Mouse (Mus musculus) thymus, adult 2 months (tissue): Measurements from ENCODE around the gene Cited2.

ENCODE experiments used
- CTCF ChIP-seq: fragments of 200-500 bp; IDR thresholded peaks from 2 replicates; pipeline ENCODE4 v1.5.1; 2012; ENCODE audit warnings: mild to moderate bottlenecking, control low read depth, low read length, moderate library complexity, borderline replicate concordance; ENCODE audit not compliant: control insufficient read depth, poor library complexity, insufficient read depth; ENCODE audit errors: extremely low read depth
- POLR2A ChIP-seq: fragments of 200-500 bp; IDR thresholded peaks from 2 replicates; pipeline ENCODE4 v1.6.1; 2012; ENCODE audit warnings: mild to moderate bottlenecking, low read length, control low read depth, moderate library complexity; ENCODE audit not compliant: control insufficient read depth, poor library complexity, insufficient read depth; ENCODE audit errors: extremely low read depth

DNA sequence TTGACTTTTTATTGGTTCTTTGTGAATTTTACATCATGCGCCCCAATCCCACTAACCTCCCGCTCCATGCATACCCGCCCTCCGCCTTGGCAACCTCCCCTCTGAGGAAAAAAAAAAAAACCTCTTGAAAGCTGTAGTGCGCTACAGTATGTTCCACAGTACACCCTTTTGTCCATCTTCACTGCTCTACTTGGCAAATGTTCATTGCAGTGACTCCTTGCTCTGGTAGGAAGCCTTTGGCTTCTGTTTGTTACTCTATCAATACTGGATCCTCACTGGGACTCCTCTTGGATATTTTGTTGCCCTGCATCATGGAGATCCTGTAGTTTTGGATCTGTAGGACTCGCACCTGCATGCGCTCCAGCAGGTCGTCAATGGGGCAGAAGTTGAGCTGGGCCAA is 39.9 kb downstream of the Cited2 start:
- TF ChIP-seq CTCF (no peak), POLR2A (no peak)
